Mouse (Mus musculus): ENCODE measurements around the gene Gm9821.

The Gm9821 gene

GRCm38 (mm10) chr2:91932160-91932711 lies 13.3 kb upstream of the Gm9821 start, which contains the start of gene Mdk:
Gene Mdk, minus strand, starts transcription at chr2:91932297.
- no peaks in the 10 kb centered on the region for H3K27me3 ChIP-seq (ENCODE audit: control insufficient read depth, insufficient read depth, low read length, poor library complexity, severe bottlenecking)
- peaks cover 21% of the 10 kb centered on the region for H3K36me3 ChIP-seq (ENCODE audit: control insufficient read depth, insufficient read depth, low read length, poor library complexity, severe bottlenecking)
- no peak for DNase-seq (ENCODE audit: low read depth, low spot score)

GRCm38 (mm10) chr2:91932737-91933350 lies 12.7 kb upstream of the Gm9821 start:
- no peak for DNase-seq (ENCODE audit: low read depth, low spot score)

GRCm38 (mm10) chr2:91933471-91933870 lies 12.0 kb upstream of the Gm9821 start:
- H3K36me3 ChIP-seq (ENCODE audit: control insufficient read depth, insufficient read depth, low read length, poor library complexity, severe bottlenecking): peaks cover 25% of the 10 kb centered on the region
- DNase-seq (ENCODE audit: low read depth, low spot score): no peak
- H3K27me3 ChIP-seq (ENCODE audit: control insufficient read depth, insufficient read depth, low read length, poor library complexity, severe bottlenecking): no peaks in the 10 kb centered on the region

More at GRCm38 (mm10) chr2:91932737-91933350, 12.7 kb upstream of the Gm9821 start:
- H3K27me3 ChIP-seq (ENCODE audit: control insufficient read depth, insufficient read depth, low read length, poor library complexity, severe bottlenecking): no peaks in the 10 kb centered on the region
- H3K36me3 ChIP-seq (ENCODE audit: control insufficient read depth, insufficient read depth, low read length, poor library complexity, severe bottlenecking): peaks cover 21% of the 10 kb centered on the region

GRCm38 (mm10) chr2:91934016-91934415 lies 11.5 kb upstream of the Gm9821 start:
- Histone ChIP-seq H3K36me3 (ENCODE audit: control insufficient read depth, insufficient read depth, low read length, poor library complexity, severe bottlenecking) (peaks cover 26% of the 10 kb centered on the region), H3K27me3 (ENCODE audit: control insufficient read depth, insufficient read depth, low read length, poor library complexity, severe bottlenecking) (no peaks in the 10 kb centered on the region)
- DNase-seq (ENCODE audit: low read depth, low spot score): no peak

GRCm38 (mm10) chr2:91934826-91935525 lies 10.5 kb upstream of the Gm9821 start:
- peaks cover 30% of the 10 kb centered on the region for H3K36me3 ChIP-seq (ENCODE audit: control insufficient read depth, insufficient read depth, low read length, poor library complexity, severe bottlenecking)
- H3K27me3 ChIP-seq (ENCODE audit: control insufficient read depth, insufficient read depth, low read length, poor library complexity, severe bottlenecking): no peaks in the 10 kb centered on the region
- DNase-seq (ENCODE audit: low read depth, low spot score): no peak

GRCm38 (mm10) chr2:91936154-91936553 lies 9.3 kb upstream of the Gm9821 start:
- Histone ChIP-seq H3K36me3 (ENCODE audit: control insufficient read depth, insufficient read depth, low read length, poor library complexity, severe bottlenecking) (peaks cover 31% of the 10 kb centered on the region), H3K27me3 (ENCODE audit: control insufficient read depth, insufficient read depth, low read length, poor library complexity, severe bottlenecking) (no peaks in the 10 kb centered on the region)
- DNase-seq (ENCODE audit: low read depth, low spot score): no peak

- Histone ChIP-seq H3K36me3 (ENCODE audit: control insufficient read depth, insufficient read depth, low read length, poor library complexity, severe bottlenecking) (peaks cover 23% of the 10 kb centered on the region), H3K27me3 (ENCODE audit: control insufficient read depth, insufficient read depth, low read length, poor library complexity, severe bottlenecking) (no peaks in the 10 kb centered on the region)
- DNase-seq (ENCODE audit: low read depth, low spot score): no peak
Observed at GRCm38 (mm10) chr2:91939303-91939935, 6.1 kb upstream of the Gm9821 start.

- Histone ChIP-seq H3K27me3 (ENCODE audit: control insufficient read depth, insufficient read depth, low read length, poor library complexity, severe bottlenecking) (no peaks in the 10 kb centered on the region), H3K36me3 (ENCODE audit: control insufficient read depth, insufficient read depth, low read length, poor library complexity, severe bottlenecking) (peaks cover 9% of the 10 kb centered on the region)
- peak; percentile 41 for DNase-seq (ENCODE audit: low read depth, low spot score)
Observed at GRCm38 (mm10) chr2:91942356-91942755, 3.1 kb upstream of the Gm9821 start.

GRCm38 (mm10) chr2:91944170-91944950 lies 1.1 kb upstream of the Gm9821 start:
- DNase-seq (ENCODE audit: low read depth, low spot score): peak; percentile 87
- Histone ChIP-seq H3K27me3 (ENCODE audit: control insufficient read depth, insufficient read depth, low read length, poor library complexity, severe bottlenecking) (no peaks in the 10 kb centered on the region), H3K36me3 (ENCODE audit: control insufficient read depth, insufficient read depth, low read length, poor library complexity, severe bottlenecking) (peaks cover 3% of the 10 kb centered on the region; the same call in 1 of the 2 replicates)

GRCm38 (mm10) chr2:91946836-91947235 lies 1.3 kb downstream of the Gm9821 start:
- Histone ChIP-seq H3K36me3 (ENCODE audit: control insufficient read depth, insufficient read depth, low read length, poor library complexity, severe bottlenecking) (no peaks in the 10 kb centered on the region; the same call in 1 of the 2 replicates), H3K27me3 (ENCODE audit: control insufficient read depth, insufficient read depth, low read length, poor library complexity, severe bottlenecking) (no peaks in the 10 kb centered on the region)
- no peak for DNase-seq (ENCODE audit: low read depth, low spot score)

- no peaks in the 10 kb centered on the region for H3K27me3 ChIP-seq (ENCODE audit: control insufficient read depth, insufficient read depth, low read length, poor library complexity, severe bottlenecking)
- no peak for DNase-seq (ENCODE audit: low read depth, low spot score)
- no peaks in the 10 kb centered on the region for H3K36me3 ChIP-seq (ENCODE audit: control insufficient read depth, insufficient read depth, low read length, poor library complexity, severe bottlenecking)
Observed at GRCm38 (mm10) chr2:91947397-91948150, 2.1 kb downstream of the Gm9821 start.

- DNase-seq (ENCODE audit: low read depth, low spot score): no peak
- Histone ChIP-seq H3K36me3 (ENCODE audit: control insufficient read depth, insufficient read depth, low read length, poor library complexity, severe bottlenecking) (no peaks in the 10 kb centered on the region), H3K27me3 (ENCODE audit: control insufficient read depth, insufficient read depth, low read length, poor library complexity, severe bottlenecking) (no peaks in the 10 kb centered on the region)
Observed at GRCm38 (mm10) chr2:91948151-91948509, 2.6 kb downstream of the Gm9821 start.

GRCm38 (mm10) chr2:91948792-91949241 lies 3.3 kb downstream of the Gm9821 start:
- no peaks in the 10 kb centered on the region for H3K27me3 ChIP-seq (ENCODE audit: control insufficient read depth, insufficient read depth, low read length, poor library complexity, severe bottlenecking)
- no peak for DNase-seq (ENCODE audit: low read depth, low spot score)
- no peaks in the 10 kb centered on the region for H3K36me3 ChIP-seq (ENCODE audit: control insufficient read depth, insufficient read depth, low read length, poor library complexity, severe bottlenecking)

All from splenic B cell, adult 2 months (primary cell).